In the genomic region with DNA sequence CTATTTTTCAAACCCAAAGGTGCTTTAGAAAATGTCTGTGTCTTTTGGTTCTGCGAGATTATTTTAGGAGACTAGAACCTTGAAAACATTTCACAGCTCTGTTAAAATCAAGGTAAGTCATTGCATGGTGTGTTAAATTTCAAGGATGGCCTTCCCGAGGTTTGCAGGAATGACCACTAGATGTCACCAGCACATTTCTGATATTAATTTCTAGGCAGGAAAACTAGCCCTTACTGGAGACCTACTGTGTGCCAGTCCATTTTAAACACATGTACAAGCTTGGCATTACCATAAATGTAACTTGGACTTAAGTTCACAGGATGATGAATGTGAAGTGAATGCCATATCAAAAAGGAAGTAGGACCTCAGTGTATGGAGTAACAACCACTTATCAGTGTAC, we compare ENCODE assay signal across 15 mouse cellular contexts.
A peak's percentile ranks its signal among the peaks of the same experiment; 100 is the strongest.
DNase-seq lines count a peak whose midpoint lies in the region; TF ChIP-seq lines count a peak whose summit lies in the region.
"Had no signal": no experiment of that assay in that cellular context is flagged by ENCODE, and none has a peak within 500 bp of the region (broad histone marks: within the 10 kb centered on the region; RNA-seq: fewer than 3 reads in every experiment).

No protein-coding gene starts in this region.

- in situ Hi-C loops in CH12.LX (cut with MboI; ENCODE audit: low pct_ligation_motif_present, low pct_unique_long_range_greater_than_20kb, low sequenced_read_pairs) = no loop called here

- no peaks in the 10 kb centered on the region for H3K27me3 ChIP-seq in CH12.LX (replicated peaks)
- H3K27me3 ChIP-seq: embryonic facial prominence, embryonic 13.5 days; forebrain, embryonic 12.5 days; neural tube, embryonic 12.5 days had no signal

- H3K27ac ChIP-seq in layer of hippocampus, adult 2 months = no peak overlapping the region
- no peak overlapping the region for H3K27ac ChIP-seq in CH12.LX (ENCODE audit: insufficient read depth, low read depth)
- H3K27ac ChIP-seq in cortical plate, adult 2 months (ENCODE audit: insufficient read depth, low read length) = no peak overlapping the region
- H3K27ac ChIP-seq: embryonic facial prominence, embryonic 13.5 days; forebrain, embryonic 12.5 days; heart, embryonic 10.5 days; hindbrain, embryonic 10.5 days; neural tube, embryonic 12.5 days had no signal

- H3K9ac ChIP-seq in CH12.LX (ENCODE audit: insufficient read depth, low read depth) = no peak overlapping the region
- H3K9ac ChIP-seq: embryonic facial prominence, embryonic 13.5 days; forebrain, embryonic 12.5 days; neural tube, embryonic 12.5 days had no signal

- no peak overlapping the region for H3K4me2 ChIP-seq in CH12.LX (ENCODE audit: insufficient read depth, low read depth, poor library complexity, severe bottlenecking)
- H3K4me2 ChIP-seq: embryonic facial prominence, embryonic 13.5 days; forebrain, embryonic 12.5 days; neural tube, embryonic 12.5 days had no signal

- peak; percentile 8 to 21 for DNase-seq in cerebellum, postnatal 25 days
- no peak for DNase-seq in cerebellum, adult 9-11 months
- peak in 1 of 2 experiments; percentile 21 for DNase-seq in layer of hippocampus, adult 2 months (ENCODE audit: low spot score in 2 of 2)
- no peak for DNase-seq in layer of hippocampus, adult 9-10 months (ENCODE audit: low spot score)
- DNase-seq in CH12.LX (ENCODE audit: extremely low read depth) = no peak
- DNase-seq in heart, adult 9 months (ENCODE audit: low spot score in 2 of 2) = no peak
- no peak for DNase-seq in gastrocnemius, postnatal 25 days
- DNase-seq: kidney, adult 8-10 months; lung, adult 18-20 months had no signal

- peak; percentile 83 for TF ChIP-seq CTCF in layer of hippocampus, adult 2 months (conservative IDR thresholded peaks at IDR 0.05)
- peak in 1 of 2 experiments; percentile 31; a peak in 2 of 4 replicates for TF ChIP-seq CTCF in CH12.LX (conservative IDR thresholded peaks at IDR 0.05 in 1 of 2, IDR thresholded peaks at IDR 0.05 in 1 of 2; ENCODE audit: low read depth in 2 of 2, low read length in 2 of 2)
- peak; percentile 20; the same call in 1 of the 2 replicates for TF ChIP-seq CTCF in cortical plate, adult 2 months (IDR thresholded peaks at IDR 0.05; ENCODE audit: extremely low read depth, insufficient read depth, low read length)

- H3K4me3 ChIP-seq in layer of hippocampus, adult 2 months = no peak overlapping the region
- H3K4me3 ChIP-seq in CH12.LX (replicated peaks in 1 of 3; ENCODE audit: low read depth in 2 of 3, low read length in 2 of 3, poor library complexity in 1 of 3) = no peak overlapping the region
- no peak overlapping the region for H3K4me3 ChIP-seq in cortical plate, adult 2 months (ENCODE audit: insufficient read depth, low read length)
- H3K4me3 ChIP-seq: embryonic facial prominence, embryonic 13.5 days; forebrain, embryonic 12.5 days; heart, embryonic 10.5 days; hindbrain, embryonic 10.5 days; neural tube, embryonic 12.5 days had no signal

- dilution Hi-C loops in CH12.LX (cut with MboI; ENCODE audit: extremely low pct_ligation_motif_present, extremely low pct_unique_long_range_greater_than_20kb, low sequenced_read_pairs) = no loop called here

- no peak for TF ChIP-seq POLR2A in CH12.LX (IDR thresholded peaks at IDR 0.05; ENCODE audit: low read depth, low read length)
- no peak for TF ChIP-seq POLR2A in cortical plate, adult 2 months (IDR thresholded peaks at IDR 0.05; ENCODE audit: extremely low read depth, insufficient read depth, low read length)

- TF ChIP-seq RAD21 in CH12.LX (IDR thresholded peaks at IDR 0.05; ENCODE audit: low read depth, low read length) = peak; percentile 29

- no peaks in the 10 kb centered on the region for H3K79me2 ChIP-seq in CH12.LX (replicated peaks; ENCODE audit: control insufficient read depth, extremely low read depth, insufficient read depth, poor library complexity, severe bottlenecking)

- H3K9me3 ChIP-seq in CH12.LX (replicated peaks; ENCODE audit: low read length) = no peaks in the 10 kb centered on the region
- H3K9me3 ChIP-seq: embryonic facial prominence, embryonic 13.5 days; forebrain, embryonic 12.5 days; heart, embryonic 10.5 days; hindbrain, embryonic 10.5 days; neural tube, embryonic 12.5 days had no signal

- H3K4me1 ChIP-seq in CH12.LX (ENCODE audit: control insufficient read depth in 1 of 2, insufficient read depth in 2 of 2) = no peaks in the 10 kb centered on the region
- no peaks in the 10 kb centered on the region for H3K4me1 ChIP-seq in cortical plate, adult 2 months (ENCODE audit: control insufficient read depth, insufficient read depth, low read length)
- H3K4me1 ChIP-seq: embryonic facial prominence, embryonic 13.5 days; forebrain, embryonic 12.5 days; heart, embryonic 10.5 days; hindbrain, embryonic 10.5 days; neural tube, embryonic 12.5 days had no signal

- H3K36me3 ChIP-seq in CH12.LX (replicated peaks in 1 of 2; ENCODE audit: control insufficient read depth in 1 of 2, insufficient read depth in 1 of 2, low read length in 1 of 2) = no peaks in the 10 kb centered on the region
- H3K36me3 ChIP-seq: embryonic facial prominence, embryonic 13.5 days; forebrain, embryonic 12.5 days; heart, embryonic 10.5 days; hindbrain, embryonic 10.5 days; neural tube, embryonic 12.5 days had no signal

- no peak for TF ChIP-seq EP300 in CH12.LX (IDR thresholded peaks at IDR 0.05; ENCODE audit: low read length)

TF ChIP-seq in CH12.LX, 34 proteins besides CTCF, POLR2A, EP300 and RAD21:
- no peak for TF ChIP-seq MEF2A (IDR thresholded peaks at IDR 0.05; ENCODE audit: borderline replicate concordance, low read depth, low read length)
- TF ChIP-seq UBTF (IDR thresholded peaks at IDR 0.05; ENCODE audit: low read depth, low read length) = no peak
- peak; percentile 16 for TF ChIP-seq SMC3 (IDR thresholded peaks at IDR 0.05; ENCODE audit: low read depth, low read length)
- TF ChIP-seq NELFE (IDR thresholded peaks at IDR 0.05; ENCODE audit: low read depth, low read length) = no peak
- no peak for TF ChIP-seq ETS1 (conservative IDR thresholded peaks at IDR 0.05; ENCODE audit: low read depth, low read length)
- TF ChIP-seq GABPA (IDR thresholded peaks at IDR 0.05; ENCODE audit: insufficient replicate concordance, low read depth, low read length) = no peak
- TF ChIP-seq MAX (IDR thresholded peaks at IDR 0.05; ENCODE audit: low read length) = no peak
- peak; percentile 78 for TF ChIP-seq ZKSCAN1 (IDR thresholded peaks at IDR 0.05; ENCODE audit: borderline replicate concordance, low read depth, low read length)
- TF ChIP-seq IRF4 (IDR thresholded peaks at IDR 0.05; ENCODE audit: low read depth, low read length) = no peak
- TF ChIP-seq ZNF384 (IDR thresholded peaks at IDR 0.05; ENCODE audit: low read depth, low read length) = no peak
- no peak for TF ChIP-seq ZC3H11A (IDR thresholded peaks at IDR 0.05; ENCODE audit: low read depth, low read length)
- no peak for TF ChIP-seq USF1 (IDR thresholded peaks at IDR 0.05; ENCODE audit: low read depth, low read length)

Comparison
In these comparisons a context has a peak if more than half of its experiments do, and no peak if none do; other contexts are left out.
1. DNase-seq: peak in cerebellum, postnatal 25 days (2 of 2); none in cerebellum, adult 9-11 months (single experiment), layer of hippocampus, adult 9-10 months (single experiment), CH12.LX (single experiment), heart, adult 9 months (0 of 2) and gastrocnemius, postnatal 25 days (single experiment).